Mouse (Mus musculus): ENCODE measurements around the gene Atxn10. TPM values are rescaled to one million over a fixed set of nuclear protein-coding genes. Genes with fewer than 3 reads are reported as not detected.

Atxn10 gene
- total RNA-seq, 1 experiment from 2014 or later, result 105 TPM

DNA sequence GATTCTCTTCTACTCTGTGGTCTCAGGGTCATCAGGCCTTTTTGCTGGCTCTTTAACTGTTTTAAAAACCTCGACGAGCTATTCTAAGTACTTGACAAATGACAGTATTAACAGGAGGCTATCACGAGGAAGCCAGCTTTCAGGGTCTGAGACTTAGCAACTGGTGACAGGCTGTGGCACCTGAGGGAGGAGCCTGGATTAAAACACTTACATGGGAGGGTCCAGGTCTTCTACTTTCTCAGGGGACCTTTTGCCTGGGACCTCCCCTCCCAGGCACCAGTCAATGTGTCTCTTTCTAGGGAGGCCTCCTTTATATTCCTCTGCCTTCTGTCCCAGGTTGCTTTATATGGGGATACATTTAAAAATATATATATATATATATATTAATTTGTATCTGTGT is 1.8 kb upstream of the Atxn10 start:
- no peak for DNase-seq

DNA sequence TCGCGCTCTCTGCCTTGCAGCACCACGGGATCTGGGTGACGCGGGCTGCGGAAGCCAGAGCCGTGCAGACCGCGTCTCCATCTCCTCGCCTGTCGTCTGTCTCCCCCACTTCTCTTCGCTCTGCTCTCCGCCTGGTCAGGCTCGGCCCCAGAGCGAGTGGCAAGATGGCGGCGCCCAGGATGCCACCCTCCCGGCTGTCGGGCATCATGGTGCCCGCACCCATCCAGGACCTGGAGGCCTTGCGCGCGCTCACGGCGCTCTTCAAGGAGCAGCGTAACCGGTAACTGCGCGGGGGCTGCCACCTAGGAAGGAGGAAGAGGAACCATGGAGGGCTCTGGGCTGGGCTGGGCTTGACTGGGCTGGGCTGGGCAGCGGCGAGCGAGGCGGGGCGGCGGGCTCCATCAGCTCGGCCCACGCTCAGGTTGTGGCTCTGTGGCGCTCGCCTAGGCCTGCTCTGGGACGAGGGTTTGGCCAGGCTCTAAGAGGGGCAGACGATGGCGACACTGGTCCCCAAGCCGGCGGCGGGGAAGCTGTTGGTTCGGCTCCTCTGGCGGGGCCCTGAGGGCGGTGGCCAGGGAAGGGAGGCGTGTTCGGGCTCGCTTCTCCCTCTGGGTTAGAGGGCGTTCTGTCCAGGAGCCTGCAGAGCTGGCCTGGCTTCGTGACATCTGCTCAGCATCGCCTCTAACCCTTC is 401 bp downstream of the Atxn10 start:
- DNase-seq, result peak; percentile 90

DNA sequence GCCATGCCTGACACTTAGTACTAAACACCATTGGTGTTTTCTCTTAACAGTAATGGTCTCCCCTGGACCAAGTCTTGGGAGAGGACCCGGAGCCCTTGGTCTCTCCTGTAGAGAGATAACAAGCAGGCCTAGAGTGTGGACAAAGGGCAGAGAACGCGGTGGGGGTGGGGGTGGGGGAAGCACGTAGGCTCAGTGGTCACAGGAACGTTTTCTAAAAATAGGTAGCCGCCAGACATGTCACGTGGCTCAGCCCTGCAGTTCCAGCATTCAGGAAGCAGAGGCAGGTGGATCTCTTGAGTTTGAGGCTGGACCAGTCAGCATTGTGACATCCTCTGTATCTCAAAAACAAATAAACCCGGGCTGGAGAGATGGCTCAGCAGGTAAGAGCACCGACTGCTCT is 1.2 kb downstream of the Atxn10 start:
- no peak for DNase-seq

DNA sequence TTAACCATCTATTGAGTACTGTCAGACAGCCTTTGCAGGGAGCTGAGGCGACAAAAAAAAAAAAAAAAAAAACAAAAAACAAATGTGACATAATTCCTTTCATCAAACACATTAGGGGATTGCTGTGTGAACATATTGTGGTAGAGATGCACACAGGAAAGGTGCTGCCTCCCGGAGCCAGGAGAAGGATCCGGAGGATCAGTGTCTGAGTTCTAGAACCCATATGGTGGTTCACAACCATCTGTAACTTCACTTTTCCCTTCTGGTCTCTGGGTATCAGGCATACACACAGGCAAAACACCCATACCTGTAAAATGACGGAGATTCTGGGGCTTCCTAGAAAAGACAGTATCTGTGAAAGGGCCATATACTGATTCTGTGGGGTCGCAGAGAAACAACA is 1.9 kb downstream of the Atxn10 start:
- no peak for DNase-seq

DNA sequence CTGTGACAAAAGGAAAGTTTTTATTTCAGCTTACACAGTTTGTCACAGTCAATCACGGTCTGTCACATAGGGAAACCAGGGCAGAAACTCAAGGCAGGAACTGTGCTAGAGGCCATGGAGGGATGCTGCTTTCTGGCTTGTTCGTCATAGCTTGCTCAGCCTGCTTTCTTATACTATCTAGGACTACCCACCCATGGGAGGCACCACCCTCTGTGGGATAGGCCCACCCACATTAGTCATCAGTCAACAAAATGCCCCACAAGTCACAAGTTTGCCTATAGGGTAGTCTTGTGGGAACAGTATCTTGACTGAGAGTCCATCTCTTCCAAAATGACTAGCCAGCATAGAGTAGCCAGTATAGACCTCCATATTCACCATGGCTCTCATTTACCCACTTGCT is 6.2 kb downstream of the Atxn10 start:
- DNase-seq, result no peak

DNA sequence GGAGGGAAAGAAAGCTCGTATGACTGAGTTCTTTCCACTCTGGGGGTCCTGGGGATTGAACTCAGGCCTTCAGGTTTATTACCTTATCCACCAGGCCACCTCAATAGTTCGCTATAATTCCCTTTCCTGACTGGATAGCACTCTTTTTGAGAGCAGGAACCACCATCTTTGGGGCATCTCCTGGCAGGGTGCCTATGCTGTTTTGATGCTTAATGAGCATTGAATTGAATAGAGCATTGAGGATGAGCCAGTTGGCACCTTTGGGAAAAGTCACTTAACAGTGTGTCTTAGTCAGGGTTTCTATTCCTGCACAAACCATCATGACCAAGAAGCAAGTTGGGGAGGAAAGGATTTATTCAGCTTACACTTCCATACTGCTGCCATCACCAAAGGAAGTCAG is 8.6 kb downstream of the Atxn10 start:
- DNase-seq, result no peak

DNA sequence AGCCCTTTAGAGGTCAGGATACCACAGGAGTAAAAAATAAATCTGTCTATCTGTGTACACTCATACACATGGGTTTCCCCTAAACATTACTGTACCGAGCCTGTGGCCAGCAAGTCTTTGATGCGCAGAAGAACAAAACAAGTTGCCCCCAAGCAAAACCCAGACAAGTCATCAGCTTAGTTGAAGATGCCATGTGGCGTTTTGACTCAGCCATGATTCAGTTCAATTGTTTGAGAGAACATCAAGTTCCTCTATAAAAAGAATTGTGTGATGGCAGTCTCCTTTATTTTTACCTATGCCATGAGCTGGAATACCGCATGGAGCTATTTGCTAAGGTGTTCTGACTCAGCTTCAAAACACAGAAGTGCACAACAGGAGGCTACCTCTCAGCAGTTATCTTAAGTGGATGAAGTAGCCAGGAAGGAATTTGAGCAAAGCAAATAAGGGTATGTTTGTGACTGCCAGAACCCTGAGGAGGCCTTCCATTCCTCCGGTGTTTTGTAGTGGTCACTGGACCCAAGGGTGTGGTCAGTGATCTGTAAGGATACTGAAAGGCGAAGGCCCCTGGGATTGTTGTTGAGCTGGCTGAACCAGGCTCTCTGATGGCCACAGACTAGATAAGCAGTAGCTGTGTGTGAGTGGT is 11.1 kb downstream of the Atxn10 start:
- DNase-seq, result no peak

DNA sequence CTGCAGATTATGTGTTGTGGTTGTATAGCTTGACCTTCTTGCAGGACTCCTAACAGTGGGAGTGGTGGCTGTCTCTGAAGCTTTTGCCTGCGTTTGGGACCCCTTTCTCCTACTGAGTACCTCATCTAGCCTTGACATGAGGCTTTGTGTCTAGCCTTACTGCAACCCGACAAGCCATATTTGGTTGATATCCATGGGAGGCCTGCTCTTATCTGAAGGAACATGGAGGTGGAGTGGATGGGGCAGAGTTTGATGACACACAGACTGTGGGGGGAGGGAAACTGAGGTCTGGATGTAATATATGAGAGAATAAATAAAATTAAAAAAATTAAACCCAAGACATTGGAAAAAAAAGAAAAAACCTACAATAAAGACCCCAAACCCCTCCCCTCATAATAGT is 14.1 kb downstream of the Atxn10 start:
- no peak for DNase-seq

DNA sequence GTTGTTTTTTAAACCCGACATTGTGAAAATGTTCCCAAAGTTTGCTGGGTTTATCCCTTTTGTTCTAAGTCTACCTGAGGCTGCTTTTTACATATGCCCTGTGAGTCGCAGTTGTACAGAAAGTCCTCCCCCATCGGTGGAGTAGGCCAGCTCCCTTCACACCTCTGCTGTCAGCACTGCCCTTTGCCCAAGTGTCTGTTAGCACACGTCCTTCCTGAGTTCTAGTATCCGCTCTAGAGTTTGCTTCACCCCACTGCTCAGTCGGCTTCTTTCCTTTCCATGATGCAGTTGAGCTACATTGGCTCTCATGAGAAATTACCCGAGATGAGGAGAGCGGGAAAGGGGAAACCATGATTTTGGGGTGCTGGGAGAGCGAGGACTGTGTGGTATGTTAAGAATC is 18.0 kb downstream of the Atxn10 start:
- no peak for DNase-seq

DNA sequence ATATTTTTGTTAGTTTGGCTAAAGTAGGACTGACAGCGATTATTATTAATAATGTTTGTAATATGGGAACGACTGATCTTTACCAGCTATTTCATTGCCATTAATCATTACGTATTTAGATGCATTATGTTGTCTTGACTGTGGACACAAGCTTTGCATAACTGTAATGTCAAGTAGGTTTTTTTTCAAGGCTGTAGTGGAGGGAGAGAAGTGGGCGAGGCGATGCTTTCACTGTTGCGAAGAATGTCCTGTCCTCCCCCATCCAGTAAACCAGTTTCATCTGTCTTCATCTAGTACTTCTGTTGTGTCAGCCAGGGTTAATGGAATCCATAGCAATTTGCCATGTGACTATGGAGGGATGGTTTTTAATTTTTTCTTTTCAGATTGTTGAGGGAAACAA is 20.1 kb downstream of the Atxn10 start:
- no peak for DNase-seq

DNA sequence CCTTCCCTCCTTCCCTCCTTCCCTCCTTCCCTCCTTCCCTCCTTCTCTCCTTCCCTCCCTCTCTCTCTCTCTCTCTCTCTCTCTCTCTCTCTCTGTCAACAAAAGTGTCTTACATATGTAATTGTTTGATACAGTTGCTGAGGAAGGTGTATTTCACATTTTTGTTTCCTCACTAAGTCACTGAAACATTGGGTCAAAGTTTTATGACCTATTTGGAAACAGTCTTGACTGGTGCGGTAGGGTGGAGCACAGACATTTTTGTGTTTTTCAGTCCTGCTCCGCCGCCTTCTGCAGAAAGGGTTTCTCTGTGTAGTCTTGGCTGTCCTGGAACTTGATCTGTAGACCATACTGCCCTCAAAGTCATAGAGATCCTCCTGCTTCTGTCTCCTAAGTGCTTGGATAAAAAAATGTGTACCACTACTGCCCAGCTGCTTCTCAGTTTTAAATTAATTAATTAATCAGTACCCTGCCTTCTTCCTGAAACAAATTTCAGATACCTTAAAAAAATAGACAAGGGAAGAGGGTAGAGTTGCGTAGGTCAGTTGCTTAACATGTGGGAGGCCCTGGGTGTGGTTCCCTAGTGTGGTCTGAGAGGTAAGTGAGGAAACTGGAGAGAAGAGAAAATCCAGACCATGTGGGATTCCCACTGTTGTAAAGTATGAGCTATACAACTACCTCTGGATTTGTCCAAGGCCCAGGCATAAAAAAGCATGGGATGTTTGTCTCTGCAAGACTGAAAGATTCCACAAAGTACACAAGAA is 21.6 kb downstream of the Atxn10 start:
- DNase-seq, result no peak

DNA sequence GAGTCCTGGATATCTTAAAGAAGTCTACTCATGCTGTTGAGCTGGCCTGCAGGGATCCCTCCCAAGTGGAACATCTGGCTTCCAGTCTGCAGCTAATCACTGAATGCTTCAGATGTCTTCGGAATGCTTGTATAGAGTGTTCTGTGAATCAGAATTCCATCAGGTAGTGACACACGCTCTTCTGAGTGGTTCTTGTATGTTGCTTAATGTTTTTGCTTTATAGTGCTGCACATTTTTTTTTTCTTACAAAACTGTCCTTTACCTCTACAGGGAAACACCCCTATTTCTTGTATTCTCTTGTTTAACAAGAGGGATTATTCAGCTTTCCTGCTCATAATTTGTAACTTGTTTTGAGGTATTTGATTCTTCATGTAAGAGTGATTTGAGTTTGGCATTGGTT is 23.4 kb downstream of the Atxn10 start:
- DNase-seq, result no peak

DNA sequence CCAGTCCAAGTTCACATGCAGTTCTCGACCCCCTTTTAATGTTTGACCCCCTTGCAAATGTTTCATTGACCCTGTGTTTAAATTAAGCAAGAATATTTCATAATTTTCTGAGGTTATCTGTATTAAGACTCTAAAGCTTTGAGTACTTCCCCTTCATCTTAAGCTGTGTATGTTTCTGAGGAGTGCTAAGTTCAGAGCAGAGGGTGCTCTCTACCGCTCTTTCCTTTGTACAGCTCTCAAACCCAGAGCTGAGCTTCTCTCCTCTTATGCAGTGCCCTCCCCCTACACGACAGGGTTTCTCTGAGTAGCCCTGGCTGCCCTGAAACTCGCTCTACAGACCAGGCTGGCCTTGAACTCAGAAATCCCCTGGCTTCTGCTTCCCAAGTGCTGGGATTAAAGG is 23.9 kb downstream of the Atxn10 start:
- DNase-seq, result peak; percentile 12

DNA sequence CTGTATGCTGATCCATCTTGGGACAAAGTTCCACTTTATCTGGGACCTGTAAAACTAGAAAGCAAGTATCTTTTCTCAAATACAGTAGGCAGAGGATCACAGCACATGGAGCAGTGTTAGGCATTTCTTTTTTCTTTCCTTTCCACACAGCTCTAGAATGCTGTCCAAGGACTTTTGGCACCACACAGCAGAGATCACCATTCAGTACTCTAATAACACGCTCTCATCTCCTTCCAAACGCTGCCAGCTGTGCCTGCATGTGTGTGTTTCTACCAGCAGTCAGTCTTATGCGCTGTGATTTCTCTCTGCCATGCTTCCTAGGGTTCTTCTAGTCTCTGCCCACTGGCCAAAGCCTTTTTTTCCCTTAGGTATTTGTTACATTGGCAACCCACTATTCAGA is 28.3 kb downstream of the Atxn10 start:
- DNase-seq, result peak; percentile 23

DNA sequence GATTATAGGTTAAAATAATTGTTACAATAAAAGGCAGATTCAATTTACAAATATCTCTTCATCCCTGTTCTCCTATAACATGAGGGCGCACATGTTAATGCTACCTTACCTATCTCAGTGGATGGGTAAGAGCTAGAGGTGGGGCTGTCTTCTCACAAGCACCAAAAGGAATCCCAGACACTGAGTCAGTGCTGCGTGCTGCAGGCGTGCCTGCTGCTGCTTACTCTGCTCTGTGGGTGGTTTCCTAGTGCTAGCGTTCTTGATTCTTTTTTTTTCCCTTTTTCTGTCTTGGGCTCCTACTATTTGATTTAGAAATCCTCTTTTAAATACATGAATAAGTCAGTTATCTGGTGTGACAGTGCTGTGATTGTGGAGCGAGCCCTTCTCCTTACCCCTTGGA is 30.9 kb downstream of the Atxn10 start:
- DNase-seq, result no peak

DNA sequence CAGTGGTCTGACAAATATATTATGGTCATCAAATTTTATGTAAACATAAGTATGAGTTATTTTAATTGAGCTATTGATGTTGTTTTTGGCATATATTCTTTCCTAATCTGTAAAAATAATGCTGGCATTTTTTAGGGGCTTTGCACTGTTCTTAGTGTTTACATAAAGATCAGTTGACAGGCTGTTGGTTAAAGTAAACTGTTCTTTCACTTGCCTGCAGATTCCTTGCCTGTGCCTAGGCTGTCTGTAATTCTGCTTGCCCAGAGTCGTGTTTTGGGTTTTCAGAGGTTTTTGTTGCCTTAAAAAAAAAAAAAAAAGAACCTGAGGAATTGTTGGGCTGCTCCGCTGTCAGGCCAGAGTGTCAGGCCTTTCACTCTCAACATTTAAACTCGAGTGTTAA is 33.7 kb downstream of the Atxn10 start:
- no peak for DNase-seq

DNA sequence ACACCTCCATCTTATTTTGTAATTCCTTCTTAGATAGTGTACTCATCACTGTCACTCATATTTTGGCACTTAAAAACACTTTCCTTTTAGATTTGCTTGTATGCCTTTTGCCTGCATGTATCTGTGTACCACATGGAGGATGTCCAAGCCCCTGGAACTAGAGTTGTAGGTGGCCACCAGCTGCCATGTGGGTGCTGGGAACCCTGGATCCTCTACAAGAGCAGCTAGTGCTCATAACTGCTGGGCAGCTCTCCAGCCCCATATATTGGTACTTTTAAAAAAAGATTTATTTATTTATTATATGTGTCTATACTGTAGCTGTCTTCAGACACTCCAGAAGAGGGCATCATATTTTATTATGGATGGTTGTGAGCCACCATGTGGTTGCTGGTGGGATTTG is 37.1 kb downstream of the Atxn10 start:
- DNase-seq, result no peak

DNA sequence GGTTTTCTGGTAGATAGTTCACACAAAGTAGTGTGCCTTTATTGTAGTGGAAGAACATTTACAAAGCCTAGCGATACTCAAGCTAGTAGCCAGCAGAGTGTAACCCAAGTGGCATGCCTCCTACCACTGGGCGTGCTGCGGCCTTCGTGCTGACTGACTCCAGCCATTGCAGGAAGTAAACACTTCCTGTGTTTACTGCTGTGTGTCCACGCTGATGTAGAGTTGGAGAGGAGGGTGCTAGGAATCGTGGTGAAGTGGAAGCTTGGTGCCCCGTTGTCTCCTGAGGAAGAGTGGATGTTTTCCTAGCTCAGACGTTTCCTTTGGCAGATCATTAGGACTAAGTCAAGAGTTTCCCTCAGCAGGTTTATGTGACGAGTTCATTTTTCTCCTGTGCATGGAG is 47.4 kb downstream of the Atxn10 start:
- DNase-seq, result no peak

DNA sequence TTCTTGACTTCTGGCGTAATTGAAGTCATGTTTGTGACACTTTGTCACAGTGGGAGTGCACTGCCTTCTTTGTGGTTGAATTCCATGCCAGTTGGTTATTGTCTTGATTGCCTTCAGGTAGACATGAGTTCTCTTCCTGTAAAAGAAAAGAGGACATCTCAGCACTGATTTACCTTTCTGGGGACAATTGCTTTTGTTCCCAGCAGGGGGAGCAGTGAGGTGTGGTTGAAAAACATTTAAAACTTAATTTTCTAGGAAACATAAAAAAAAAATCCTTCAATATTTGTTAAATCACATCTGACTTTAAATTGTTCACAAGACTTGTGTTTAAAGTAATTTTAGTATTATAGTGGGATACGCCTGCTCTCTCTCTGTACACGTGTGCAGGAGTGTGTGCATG is 52.7 kb downstream of the Atxn10 start:
- DNase-seq, result no peak

DNA sequence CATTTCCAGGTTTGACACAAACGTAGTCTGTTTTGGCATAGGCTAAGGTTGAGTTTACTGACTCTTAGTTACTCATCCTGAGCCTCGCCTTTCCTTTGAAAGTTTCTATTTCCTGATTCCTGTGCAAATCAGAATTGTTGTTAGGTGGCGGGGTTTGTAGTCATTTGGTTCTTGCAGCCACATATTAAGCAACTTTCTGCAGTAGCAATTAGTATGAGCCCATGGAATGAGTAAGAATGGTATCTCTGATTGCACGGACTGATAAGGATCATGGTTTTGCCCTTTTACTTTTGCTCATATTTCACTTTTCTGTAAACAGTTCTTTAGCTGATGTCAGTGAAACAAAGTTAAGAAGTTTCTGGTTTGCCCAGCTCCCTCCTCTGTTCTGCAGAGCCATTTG is 53.9 kb downstream of the Atxn10 start:
- no peak for DNase-seq

DNA sequence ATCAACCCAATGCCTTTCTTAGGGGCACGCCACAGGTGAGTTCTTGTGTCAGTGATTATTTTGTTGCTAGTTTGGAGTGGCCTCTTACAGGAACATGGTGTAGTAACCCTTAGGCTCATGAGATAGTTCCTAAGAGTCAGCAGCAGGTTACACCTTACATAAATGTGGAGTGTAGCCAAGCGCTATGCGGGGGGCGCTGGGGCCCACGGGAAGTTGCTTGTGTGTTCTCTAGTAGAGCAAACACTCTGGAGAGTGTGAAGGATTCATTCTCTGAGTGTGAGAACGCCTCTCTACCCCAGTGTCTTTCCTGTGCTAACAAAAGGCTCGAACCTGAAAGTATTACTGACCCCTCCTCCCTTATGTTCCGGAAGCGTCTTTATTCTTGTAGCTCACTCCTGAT is 59.3 kb downstream of the Atxn10 start:
- no peak for DNase-seq

DNA sequence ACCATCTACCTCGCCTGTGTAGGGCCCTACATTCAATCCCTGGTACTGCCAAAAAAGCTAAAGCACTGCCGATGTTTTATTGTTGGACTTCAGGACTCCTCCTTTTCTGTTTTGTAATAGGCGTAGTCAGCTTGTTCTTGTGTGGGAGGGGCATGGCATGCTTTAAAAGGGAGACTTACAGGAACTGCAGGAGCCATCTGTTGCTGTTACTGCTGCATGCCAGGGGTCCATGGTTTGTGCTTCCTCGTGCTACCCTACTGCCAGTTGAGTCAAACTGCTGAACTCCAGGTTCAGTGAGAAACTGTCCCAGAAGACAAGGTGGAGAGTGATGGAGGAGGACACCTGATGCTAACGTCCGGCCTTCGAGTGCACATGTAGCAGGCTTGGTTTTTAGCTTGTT is 65.9 kb downstream of the Atxn10 start:
- no peak for DNase-seq

DNA sequence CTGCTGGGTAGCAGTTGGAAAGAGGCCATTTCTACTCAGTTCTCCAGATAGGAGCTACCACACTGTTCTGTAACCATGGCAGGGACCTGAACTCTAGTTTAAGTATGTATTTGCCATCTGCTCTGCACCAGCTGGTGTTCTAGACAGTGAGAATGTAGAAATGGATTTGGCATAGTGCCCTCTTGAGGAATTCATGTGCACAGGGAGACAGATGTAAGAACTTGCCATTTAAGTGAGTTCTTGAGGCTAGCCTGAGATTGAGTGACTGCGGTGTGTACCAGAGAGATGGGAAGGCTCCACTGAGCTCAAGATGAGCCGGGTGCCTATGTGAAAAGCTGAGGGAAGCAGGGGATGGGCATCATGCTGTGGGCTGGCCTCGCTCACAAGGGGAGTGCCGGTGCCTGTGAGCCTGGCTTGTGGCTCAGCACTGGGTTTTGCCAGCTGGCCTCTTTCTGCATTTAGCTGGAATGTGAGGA is 67.2 kb downstream of the Atxn10 start:
- no peak for DNase-seq

DNA sequence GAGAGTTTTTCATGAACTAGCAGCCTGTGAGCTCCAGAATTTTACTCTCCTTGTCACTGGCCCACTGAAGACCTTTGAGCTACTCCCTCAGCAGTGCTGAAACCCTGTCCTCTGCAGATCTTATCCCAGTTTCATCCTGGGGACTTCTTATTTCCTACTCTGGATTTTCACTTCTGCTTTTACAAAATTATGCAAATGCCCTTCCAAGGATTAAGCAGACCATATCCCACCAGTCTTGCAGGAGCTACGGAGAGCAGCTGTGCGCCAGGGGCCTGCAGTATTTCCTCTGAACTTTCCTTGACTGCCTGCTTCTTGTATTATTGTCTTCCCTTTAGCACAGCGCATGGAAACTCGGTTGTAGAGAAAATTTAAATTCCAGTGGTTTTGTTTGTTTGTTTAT is 68.7 kb downstream of the Atxn10 start:
- no peak for DNase-seq

Data from adrenal gland, postnatal 14 days (tissue).